Mouse (Mus musculus): ENCODE results near the gene Dtx2.

DNA sequence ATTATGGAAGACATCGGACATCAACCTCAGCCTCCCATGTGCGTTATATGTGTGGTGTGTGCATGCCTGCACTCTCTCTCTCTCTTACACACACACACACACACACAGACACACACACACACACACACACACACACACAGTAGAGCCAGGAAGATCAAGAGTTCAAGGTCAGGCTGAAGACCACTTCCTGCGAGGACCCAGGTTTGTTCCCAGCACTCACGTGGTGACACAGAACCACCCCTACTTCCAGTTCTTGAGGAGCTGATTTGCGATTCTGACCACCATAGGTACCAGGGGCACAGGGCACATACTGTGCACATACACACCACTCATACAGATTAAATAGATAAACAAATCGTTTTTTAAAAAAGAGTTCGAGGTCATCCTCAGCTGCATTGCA lies 22.7 kb upstream of the Dtx2 start:
- TF ChIP-seq EP300 (IDR thresholded peaks at IDR 0.05; ENCODE audit: low read depth) (no peak), CTCF (IDR thresholded peaks at IDR 0.05; ENCODE audit: low read depth) (no peak)
